Mouse (Mus musculus) stomach, embryonic 15.5 days (tissue): ENCODE measurements around the gene Gm21860. TPM values are rescaled to one million over a fixed set of nuclear protein-coding genes. Genes with fewer than 3 reads are reported as not detected.
"Not testable (repeated sequence)": the region's sequence is repeated elsewhere in the genome, so short reads cannot be mapped to it uniquely, and the experiment has no call there.

ENCODE experiments used
- ATAC-seq: fragments of 200-750 bp; cut with Nextera tagmentation; 2 replicates; pipeline ENCODE4 v1.8.0; 2017; ENCODE audit warnings: low read depth, moderate number of reproducible peaks, moderate TSS enrichment; ENCODE audit not compliant: insufficient read depth, low FRiP score
- H3K27ac ChIP-seq: fragments of 300-500 bp; sonication (generic); 2 replicates; pipeline ENCODE4 v1.5.1; 2015; ENCODE audit warnings: mild to moderate bottlenecking, inconsistent platforms
- H3K27me3 ChIP-seq: fragments of 300-500 bp; sonication (generic); replicated peaks from 2 replicates; pipeline ENCODE4 v1.6.1; 2015; ENCODE audit warnings: inconsistent platforms
- H3K36me3 ChIP-seq: fragments of 300-500 bp; sonication (generic); 2 replicates; pipeline ENCODE4 v1.6.1; 2015; ENCODE audit warnings: inconsistent platforms
- H3K4me1 ChIP-seq: fragments of 300-500 bp; sonication (generic); 2 replicates; pipeline ENCODE4 v1.6.1; 2015; ENCODE audit warnings: inconsistent platforms
- H3K4me2 ChIP-seq: fragments of 300-500 bp; sonication (generic); 2 replicates; pipeline ENCODE4 v1.6.1; 2015; ENCODE audit warnings: mild to moderate bottlenecking, inconsistent platforms
- H3K4me3 ChIP-seq: fragments of 300-500 bp; sonication (generic); replicated peaks from 2 replicates; pipeline ENCODE4 v1.5.1; 2015; ENCODE audit warnings: inconsistent platforms
- H3K9ac ChIP-seq: fragments of 300-500 bp; sonication (generic); 2 replicates; pipeline ENCODE4 v1.6.1; 2015; ENCODE audit warnings: inconsistent platforms
- H3K9me3 ChIP-seq: fragments of 300-500 bp; sonication (generic); 2 replicates; pipeline ENCODE4 v1.6.1; 2016; ENCODE audit warnings: inconsistent platforms
- WGBS: fragments of 180-500 bp; shearing (Covaris S2); methylation state at CpG from one replicate; pipeline ENCODE4 v1.1.7; 2015; 5-methylcytosine and 5-hydroxymethylcytosine counted together
- polyA plus RNA-seq: library from polyadenylated mRNA; unstranded; fragments of >200 nt; fragmentation: Nextera tagmentation; extraction: Ambion mirVana; gene quantifications from 2 replicates; pipeline ENCODE4 v1.2.1, GENCODE M21; 2015

Gene Gm21860
- polyA plus RNA-seq, result not detected in 2 replicates

- not testable (repeated sequence) for H3K27ac ChIP-seq, H3K4me2 ChIP-seq, H3K9ac ChIP-seq, ATAC-seq, H3K4me3 ChIP-seq, H3K9me3 ChIP-seq, H3K27me3 ChIP-seq, H3K36me3 ChIP-seq, H3K4me1 ChIP-seq
- WGBS, result no CpG with 5 or more reads among the region's 8 CpGs
Observed at GRCm38 (mm10) chrY:90754721-90755120, at the start of gene Gm21860. Gene Gm21860 (minus strand): TSS chrY:90754821.

DNA sequence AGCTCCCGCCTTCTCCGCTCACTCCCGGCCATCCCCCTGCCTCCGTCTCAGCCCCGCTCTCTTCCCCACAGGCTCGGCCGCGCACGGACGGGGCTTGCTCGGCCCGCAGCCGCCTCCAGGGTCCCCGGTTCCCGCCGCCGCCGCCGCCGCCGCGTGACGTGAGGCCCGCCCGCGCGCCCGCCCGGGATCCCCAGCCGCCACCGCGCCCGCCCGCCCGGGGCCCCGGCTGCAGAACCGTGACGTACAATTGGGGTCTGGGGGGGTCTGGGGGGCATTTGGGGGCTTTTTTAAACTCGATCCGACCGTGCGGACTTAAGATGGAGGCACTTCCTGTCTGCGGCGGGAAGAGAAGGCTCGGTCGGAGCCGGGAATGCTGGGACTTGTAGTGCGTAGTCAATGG lies 29.8 kb upstream of the Gm21860 start, which contains the start of gene Gm47283:
Gm47283 (plus strand) TSS at position 301 of the 400 bp plus-strand sequence.
- not testable (repeated sequence) for H3K27me3 ChIP-seq, H3K27ac ChIP-seq, H3K9ac ChIP-seq, H3K4me2 ChIP-seq, H3K36me3 ChIP-seq, H3K4me1 ChIP-seq, ATAC-seq, H3K4me3 ChIP-seq, H3K9me3 ChIP-seq
- no CpG with 5 or more reads among the region's 48 CpGs for WGBS

DNA sequence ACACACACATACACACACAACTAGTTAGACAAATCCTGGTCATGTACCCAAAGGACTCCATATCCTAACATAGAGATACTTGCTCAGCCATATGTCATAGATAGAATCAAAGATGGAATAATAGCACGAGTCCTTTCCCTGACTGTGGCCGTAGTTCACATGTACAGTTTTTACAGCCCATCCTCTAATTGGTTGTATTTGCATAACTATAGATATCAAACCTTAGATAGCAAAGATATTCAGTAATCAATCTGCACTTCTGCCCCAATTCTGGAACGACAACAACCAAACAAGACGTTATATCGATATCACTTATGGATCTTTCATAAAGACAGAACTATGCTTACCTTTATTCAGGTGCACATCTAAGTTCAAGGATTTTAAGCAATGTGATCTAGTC lies 9.4 kb downstream of the Gm21860 start:
- H3K27me3 ChIP-seq, H3K4me1 ChIP-seq, H3K4me2 ChIP-seq, ATAC-seq, H3K9ac ChIP-seq, H3K4me3 ChIP-seq, H3K27ac ChIP-seq: not testable (repeated sequence)
- WGBS, result 91% methylated on average over 5 of the region's 5 CpGs
- H3K36me3 ChIP-seq, result peaks cover 23% of the 10 kb centered on the region
- peaks cover 24% of the 10 kb centered on the region for H3K9me3 ChIP-seq

DNA sequence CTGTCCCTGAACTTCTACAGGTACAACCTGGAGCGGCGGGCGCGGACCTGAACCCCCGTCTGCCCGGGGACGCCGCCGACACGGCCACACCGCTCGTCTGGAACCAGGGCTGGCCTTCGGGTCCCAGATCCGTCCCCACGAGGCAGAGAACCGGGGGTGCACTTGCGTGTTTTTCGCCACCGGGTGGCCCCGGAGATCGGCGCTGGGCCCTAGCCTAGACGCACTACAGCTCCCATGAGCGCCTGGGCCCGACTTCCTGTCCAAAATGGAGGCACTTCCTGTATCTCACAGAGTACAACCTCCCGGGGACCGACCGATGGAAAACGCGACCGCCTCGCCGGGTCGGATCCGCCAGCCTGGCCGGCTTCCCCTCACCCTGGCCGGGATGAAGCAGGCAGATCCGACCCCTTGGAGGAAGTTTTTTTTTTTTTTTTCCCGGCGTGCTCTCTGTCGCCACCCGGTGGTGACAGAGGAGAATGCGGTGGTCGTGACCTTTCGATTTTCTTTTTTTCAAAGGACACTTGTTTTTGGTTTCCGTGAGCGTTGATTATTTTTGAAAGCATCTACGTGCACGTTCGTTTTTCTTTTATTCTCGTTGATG lies 10.1 kb downstream of the Gm21860 start:
- Histone ChIP-seq H3K9me3 (peaks cover 31% of the 10 kb centered on the region), H3K36me3 (peaks cover 31% of the 10 kb centered on the region), H3K27ac (peak overlapping the region; percentile 26), H3K4me2 (peak overlapping the region; percentile 17; the same call in 1 of the 2 replicates)
- H3K4me3 ChIP-seq, H3K27me3 ChIP-seq, H3K4me1 ChIP-seq, H3K9ac ChIP-seq: not testable (repeated sequence)
- 62% methylated on average over 51 of the region's 51 CpGs for WGBS
- ATAC-seq, result peak; percentile 87

GRCm38 (mm10) chrY:90743811-90744220 lies 10.8 kb downstream of the Gm21860 start:
- no peak for ATAC-seq
- no peak overlapping the region for H3K27ac ChIP-seq
- WGBS, result 38% methylated on average over 6 of the region's 21 CpGs
- H3K27me3 ChIP-seq, result no peaks in the 10 kb centered on the region
- H3K4me1 ChIP-seq, result no peaks in the 10 kb centered on the region
- H3K9ac ChIP-seq, result no peak overlapping the region
- peaks cover 34% of the 10 kb centered on the region for H3K36me3 ChIP-seq
- no peak overlapping the region for H3K4me3 ChIP-seq
- no peak overlapping the region for H3K4me2 ChIP-seq
- peaks cover 37% of the 10 kb centered on the region for H3K9me3 ChIP-seq

DNA sequence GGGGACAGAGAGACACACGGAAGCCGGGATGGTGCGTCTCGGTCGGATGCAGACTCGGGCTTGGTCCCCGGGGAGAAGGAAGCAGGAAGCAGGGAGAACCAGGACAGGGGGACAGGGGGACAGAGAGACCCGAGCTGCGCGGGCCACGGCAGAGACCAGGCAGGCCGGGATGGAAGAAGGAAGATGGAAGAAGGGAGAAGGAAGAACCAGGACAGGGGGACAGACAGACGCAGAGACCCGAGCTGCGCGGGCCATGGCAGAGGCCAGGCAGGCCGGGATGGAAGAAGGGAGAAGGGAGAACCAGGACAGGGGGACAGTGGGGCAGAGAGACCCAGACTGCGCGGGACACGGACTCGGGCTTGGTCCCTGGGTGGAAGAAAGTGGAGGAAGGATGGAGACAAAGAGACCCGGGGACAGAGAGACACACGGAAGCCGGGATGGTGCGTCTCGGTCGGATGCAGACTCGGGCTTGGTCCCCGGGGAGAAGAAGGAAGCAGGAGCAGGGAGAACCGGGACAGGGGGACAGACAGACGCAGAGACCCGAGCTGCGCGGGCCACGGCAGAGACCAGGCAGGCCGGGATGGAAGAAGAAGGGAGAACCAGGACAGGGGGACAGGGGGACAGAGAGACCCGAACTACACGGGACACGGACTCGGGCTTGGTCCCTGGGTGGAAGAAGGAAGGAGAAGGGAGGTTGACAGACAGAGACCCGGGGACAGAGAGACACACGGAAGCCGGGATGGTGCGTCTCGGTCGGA lies 11.4 kb downstream of the Gm21860 start:
- H3K9me3 ChIP-seq, result peaks cover 37% of the 10 kb centered on the region
- 83% methylated on average over 35 of the region's 46 CpGs for WGBS
- peaks cover 34% of the 10 kb centered on the region for H3K36me3 ChIP-seq
- ATAC-seq, H3K4me2 ChIP-seq, H3K9ac ChIP-seq, H3K4me1 ChIP-seq, H3K27ac ChIP-seq, H3K4me3 ChIP-seq, H3K27me3 ChIP-seq: not testable (repeated sequence)

- WGBS, result 84% methylated on average over 49 of the region's 49 CpGs
- not testable (repeated sequence) for ATAC-seq, H3K9ac ChIP-seq, H3K4me1 ChIP-seq, H3K27me3 ChIP-seq, H3K4me3 ChIP-seq, H3K4me2 ChIP-seq, H3K27ac ChIP-seq
- Histone ChIP-seq H3K9me3 (peaks cover 37% of the 10 kb centered on the region), H3K36me3 (peaks cover 34% of the 10 kb centered on the region)
Observed at GRCm38 (mm10) chrY:90742261-90743052, 12.2 kb downstream of the Gm21860 start.

DNA sequence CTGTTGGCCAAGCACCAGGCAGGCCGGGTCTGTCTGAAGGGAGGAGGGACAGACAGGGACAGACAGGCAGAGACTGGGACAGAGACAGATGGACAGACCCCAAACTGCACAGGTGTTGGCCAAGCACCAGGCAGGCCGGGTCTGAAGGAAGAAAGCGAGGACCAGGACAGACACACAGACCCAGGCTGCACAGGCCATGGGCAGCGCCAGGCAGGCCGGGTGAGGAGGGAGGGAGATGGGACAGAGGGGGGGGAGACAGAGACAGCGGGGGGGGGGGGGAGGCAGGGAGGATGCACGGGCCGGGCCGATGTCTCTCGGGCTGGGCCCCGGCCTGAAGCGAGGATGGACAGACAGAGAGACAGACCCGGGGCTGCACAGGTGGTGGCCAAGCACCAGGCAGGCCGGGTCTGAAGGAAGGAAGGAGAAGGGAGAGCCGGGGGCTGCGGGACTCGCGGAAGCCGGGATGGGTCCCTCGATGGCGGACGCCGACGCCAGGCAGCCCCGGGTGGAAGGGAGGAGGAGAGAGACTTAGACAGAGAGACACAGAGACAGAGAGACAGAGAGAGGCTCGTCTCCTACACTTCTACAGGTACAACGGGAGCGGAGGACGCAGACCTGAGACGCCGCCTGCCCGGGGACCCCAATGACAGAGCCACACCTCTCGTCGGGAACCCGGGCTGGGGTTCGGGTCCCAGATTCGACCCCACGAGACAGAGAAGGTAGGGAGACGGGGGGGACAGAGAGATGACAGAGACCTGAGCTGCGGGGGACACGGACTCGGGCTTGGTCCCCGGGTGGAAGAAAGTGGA lies 13.0 kb downstream of the Gm21860 start:
- 84% methylated on average over 43 of the region's 43 CpGs for WGBS
- H3K9me3 ChIP-seq, result peaks cover 37% of the 10 kb centered on the region
- H3K4me3 ChIP-seq, result not testable (repeated sequence)

GRCm38 (mm10) chrY:90741006-90741405 lies 13.6 kb downstream of the Gm21860 start:
- not testable (repeated sequence) for H3K27me3 ChIP-seq, H3K4me2 ChIP-seq, H3K4me3 ChIP-seq, H3K4me1 ChIP-seq, H3K9ac ChIP-seq, H3K27ac ChIP-seq
- peak; percentile 51 for ATAC-seq
- WGBS, result 78% methylated on average over 38 of the region's 38 CpGs
- H3K9me3 ChIP-seq, result peaks cover 37% of the 10 kb centered on the region
- H3K36me3 ChIP-seq, result peaks cover 34% of the 10 kb centered on the region

More for the DNA sequence above, 13.0 kb downstream of the Gm21860 start:
- H3K4me1 ChIP-seq, H3K27me3 ChIP-seq, H3K9ac ChIP-seq, H3K4me2 ChIP-seq, H3K27ac ChIP-seq: not testable (repeated sequence)
- peaks cover 34% of the 10 kb centered on the region for H3K36me3 ChIP-seq
- ATAC-seq, result peak; percentile 47

DNA sequence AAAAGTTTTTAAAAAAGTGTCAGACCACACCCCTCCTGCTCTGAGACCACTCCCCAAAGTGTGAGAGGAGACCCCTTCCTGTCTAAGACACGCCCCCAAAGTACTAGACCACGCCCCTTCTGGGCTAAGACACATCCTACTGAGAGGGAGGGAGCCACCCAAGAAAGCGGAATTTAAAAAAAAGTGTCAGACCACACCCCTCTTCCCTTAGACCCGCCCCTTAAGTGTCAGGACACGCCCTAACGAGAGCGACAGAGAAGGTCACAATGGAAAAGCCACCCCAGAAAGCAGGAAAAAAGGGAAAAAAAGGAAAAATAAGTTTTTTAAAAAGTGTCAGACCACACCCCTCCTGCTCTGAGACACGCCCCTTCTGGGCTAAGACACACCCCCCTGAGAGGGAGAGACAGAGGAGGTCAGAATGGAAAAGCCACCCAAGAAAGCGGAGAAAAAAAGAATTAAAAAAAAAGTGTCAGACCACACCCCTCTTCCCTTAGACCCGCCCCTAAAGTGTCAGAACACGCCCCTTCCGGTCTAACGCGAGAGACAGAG lies 14.5 kb downstream of the Gm21860 start:
- H3K36me3 ChIP-seq, result peaks cover 34% of the 10 kb centered on the region
- H3K27me3 ChIP-seq, result no peaks in the 10 kb centered on the region
- H3K4me3 ChIP-seq, result no peak overlapping the region
- no peak overlapping the region for H3K4me2 ChIP-seq
- no peak overlapping the region for H3K9ac ChIP-seq
- no peaks in the 10 kb centered on the region for H3K4me1 ChIP-seq
- WGBS, result 47% methylated on average over 14 of the region's 14 CpGs
- H3K27ac ChIP-seq, result no peak overlapping the region
- H3K9me3 ChIP-seq, result peaks cover 37% of the 10 kb centered on the region
- 0 out of 2 replicates have a peak, but pooled peaks have one; percentile 3 for ATAC-seq

DNA sequence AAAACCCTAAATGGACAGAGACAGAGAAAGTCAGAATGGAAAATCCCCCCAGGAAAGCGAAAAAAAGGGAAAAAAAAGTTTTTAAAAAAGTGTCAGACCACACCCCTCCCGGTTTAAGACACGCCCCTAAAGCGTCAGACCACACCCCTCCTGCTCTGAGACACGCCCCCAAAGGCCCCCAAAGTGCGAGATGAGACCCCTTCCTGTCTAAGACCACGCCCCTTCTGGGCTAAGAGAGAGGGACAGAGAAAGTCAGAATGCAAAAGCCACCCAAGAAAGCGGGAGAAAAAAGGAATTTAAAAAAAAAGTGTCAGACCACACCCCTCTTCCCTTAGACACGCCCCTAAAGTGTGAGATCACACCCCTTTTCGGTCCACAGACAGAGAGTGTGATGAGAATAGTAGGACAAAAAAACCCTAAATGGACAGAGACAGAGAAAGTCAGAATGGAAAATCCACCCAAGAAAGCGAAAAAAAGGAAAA lies 15.0 kb downstream of the Gm21860 start:
- whole genome bisulfite sequencing, result 47% methylated on average over 11 of the region's 11 CpGs
- not testable (repeated sequence) for H3K27ac ChIP-seq, H3K4me2 ChIP-seq, H3K9ac ChIP-seq, H3K4me1 ChIP-seq, H3K4me3 ChIP-seq, ATAC-seq, H3K27me3 ChIP-seq
- Histone ChIP-seq H3K36me3 (peaks cover 34% of the 10 kb centered on the region), H3K9me3 (peaks cover 37% of the 10 kb centered on the region)
